Mouse (Mus musculus) heart, embryonic 16.5 days (tissue): ENCODE data around the gene Smdt1. TPM values are rescaled to one million over a fixed set of nuclear protein-coding genes. Genes with fewer than 3 reads are reported as not detected.
A peak's percentile ranks its signal among the peaks of the same experiment; 100 is the strongest.

ENCODE experiments used
- ATAC-seq: fragments of 200-750 bp; cut with Nextera tagmentation; replicated peaks from 2 replicates; pipeline ENCODE4 v1.8.0; 2017; ENCODE audit warnings: moderate number of reproducible peaks; ENCODE audit not compliant: insufficient read depth, low FRiP score; ENCODE audit errors: extremely low read depth
- H3K27ac ChIP-seq: fragments of 300-500 bp; sonication (generic); 2 replicates; pipeline ENCODE4 v1.5.1; 2014; ENCODE audit warnings: mild to moderate bottlenecking, low read length, control low read depth, moderate library complexity
- H3K27me3 ChIP-seq: fragments of 300-500 bp; sonication (generic); 2 replicates; pipeline ENCODE4 v1.6.1; 2014; ENCODE audit warnings: low read length, mixed read lengths; ENCODE audit not compliant: control insufficient read depth, insufficient read depth
- H3K36me3 ChIP-seq: fragments of 300-500 bp; sonication (generic); 2 replicates; pipeline ENCODE4 v1.6.1; 2014; ENCODE audit not compliant: control insufficient read depth, insufficient read depth
- H3K4me1 ChIP-seq: fragments of 300-500 bp; sonication (generic); 2 replicates; pipeline ENCODE4 v1.6.1; 2014; ENCODE audit warnings: low read length, mixed read lengths; ENCODE audit not compliant: control insufficient read depth, insufficient read depth
- H3K4me2 ChIP-seq: fragments of 300-500 bp; sonication (generic); 2 replicates; pipeline ENCODE4 v1.6.1; 2014; ENCODE audit warnings: low read depth, mild to moderate bottlenecking, control low read depth, low read length
- H3K4me3 ChIP-seq: fragments of 300-500 bp; sonication (generic); 2 replicates; pipeline ENCODE4 v1.5.1; 2014; ENCODE audit warnings: mild to moderate bottlenecking, control low read depth, low read length
- H3K9ac ChIP-seq: fragments of 300-500 bp; sonication (generic); 2 replicates; pipeline ENCODE4 v1.6.1; 2014; ENCODE audit warnings: low read length, control low read depth
- H3K9me3 ChIP-seq: fragments of 300-500 bp; sonication (generic); replicated peaks from 2 replicates; pipeline ENCODE4 v1.6.1; 2016; ENCODE audit warnings: low read length; ENCODE audit not compliant: control insufficient read depth
- WGBS: fragments of 180-500 bp; shearing (Covaris S2); extraction: QIAGEN DNeasy Blood & Tissue Kit; methylation state at CpG from one replicate; pipeline ENCODE4 v1.1.7; 2014; 5-methylcytosine and 5-hydroxymethylcytosine counted together
- polyA plus RNA-seq: library from polyadenylated mRNA; unstranded; fragments of >200 nt; fragmentation: Nextera tagmentation; extraction: Ambion mirVana; gene quantifications from 2 replicates; pipeline ENCODE4 v1.2.1, GENCODE M21; 2015

Smdt1 gene
- polyA plus RNA-seq, result 340 and 355 TPM in 2 replicates

GRCm38 (mm10) chr15:82338593-82339112 lies at the start of gene Smdt1, which contains the start of the genes Naga and Pheta2:
Gene Smdt1, plus strand, starts transcription at chr15:82338959.
Gene Naga, minus strand, starts transcription at chr15:82338925.
Gene Pheta2, plus strand, starts transcription at chr15:82338942.
- H3K36me3 ChIP-seq, result peaks cover 18% of the 10 kb centered on the region
- peak within 1 kb of the TSS; percentile 69 for H3K27ac ChIP-seq
- WGBS, result under 1% methylated on average over 41 of the region's 41 CpGs
- peak within 1 kb of the TSS; percentile 80 for H3K9ac ChIP-seq
- H3K27me3 ChIP-seq, result no peaks in the 10 kb centered on the region
- peak within 1 kb of the TSS; percentile 76 for H3K4me3 ChIP-seq
- H3K4me1 ChIP-seq, result peaks cover 29% of the 10 kb centered on the region
- peak within 1 kb of the TSS; percentile 70 for H3K4me2 ChIP-seq
- H3K9me3 ChIP-seq, result no peaks in the 10 kb centered on the region
- ATAC-seq, result peak; percentile 89

GRCm38 (mm10) chr15:82290252-82290651 lies 48.5 kb upstream of the Smdt1 start:
- Histone ChIP-seq H3K9ac (no peak overlapping the region), H3K36me3 (no peaks in the 10 kb centered on the region), H3K9me3 (no peaks in the 10 kb centered on the region), H3K4me3 (no peak overlapping the region), H3K27ac (no peak overlapping the region), H3K4me1 (peaks cover 9% of the 10 kb centered on the region), H3K27me3 (no peaks in the 10 kb centered on the region), H3K4me2 (no peak overlapping the region)
- 85% methylated on average over 7 of the region's 7 CpGs for WGBS
- ATAC-seq, result no peak

- Histone ChIP-seq H3K9me3 (no peaks in the 10 kb centered on the region), H3K4me1 (peaks cover 9% of the 10 kb centered on the region), H3K4me2 (peak overlapping the region; percentile 25; the same call in 1 of the 2 replicates), H3K9ac (no peak overlapping the region), H3K27me3 (no peaks in the 10 kb centered on the region), H3K27ac (no peak overlapping the region), H3K4me3 (no peak overlapping the region), H3K36me3 (no peaks in the 10 kb centered on the region)
- ATAC-seq, result no peak
- 21% methylated on average over 5 of the region's 5 CpGs for WGBS
Observed at GRCm38 (mm10) chr15:82292851-82293250, 45.9 kb upstream of the Smdt1 start.

- Histone ChIP-seq H3K4me1 (peaks cover 9% of the 10 kb centered on the region), H3K9me3 (no peaks in the 10 kb centered on the region), H3K4me3 (no peak overlapping the region), H3K27me3 (no peaks in the 10 kb centered on the region), H3K36me3 (no peaks in the 10 kb centered on the region), H3K27ac (no peak overlapping the region), H3K9ac (no peak overlapping the region), H3K4me2 (peak overlapping the region; percentile 25; the same call in 1 of the 2 replicates)
- WGBS, result 9% methylated on average over 7 of the region's 7 CpGs
- no peak for ATAC-seq
Observed at GRCm38 (mm10) chr15:82293271-82293711, 45.5 kb upstream of the Smdt1 start.

GRCm38 (mm10) chr15:82294059-82294458 lies 44.7 kb upstream of the Smdt1 start:
- ATAC-seq, result 0 out of 2 replicates have a peak, but pooled peaks have one; percentile 23
- WGBS, result 40% methylated on average over 8 of the region's 8 CpGs

GRCm38 (mm10) chr15:82298764-82299561 lies 39.8 kb upstream of the Smdt1 start, which contains the start of gene Wbp2nl:
Gene Wbp2nl, plus strand, starts transcription at chr15:82298954.
- H3K27ac ChIP-seq, result no peak within 1 kb of the TSS
- WGBS, result 43% methylated on average over 39 of the region's 39 CpGs

More at GRCm38 (mm10) chr15:82294059-82294458, 44.7 kb upstream of the Smdt1 start:
- Histone ChIP-seq H3K27ac (no peak overlapping the region), H3K9me3 (no peaks in the 10 kb centered on the region), H3K4me1 (peaks cover 9% of the 10 kb centered on the region), H3K9ac (no peak overlapping the region), H3K4me2 (no peak overlapping the region), H3K27me3 (no peaks in the 10 kb centered on the region), H3K36me3 (no peaks in the 10 kb centered on the region), H3K4me3 (no peak overlapping the region)

GRCm38 (mm10) chr15:82307107-82307506 lies 31.7 kb upstream of the Smdt1 start:
- no peak overlapping the region for H3K4me2 ChIP-seq
- no peak for ATAC-seq
- H3K9me3 ChIP-seq, result no peaks in the 10 kb centered on the region
- H3K27me3 ChIP-seq, result no peaks in the 10 kb centered on the region
- WGBS, result 66% methylated on average over 3 of the region's 3 CpGs
- H3K4me3 ChIP-seq, result no peak overlapping the region
- H3K9ac ChIP-seq, result no peak overlapping the region
- H3K4me1 ChIP-seq, result no peaks in the 10 kb centered on the region
- no peak overlapping the region for H3K27ac ChIP-seq
- no peaks in the 10 kb centered on the region for H3K36me3 ChIP-seq

More at GRCm38 (mm10) chr15:82298764-82299561, 39.8 kb upstream of the Smdt1 start, which contains the start of gene Wbp2nl:
- Histone ChIP-seq H3K4me3 (no peak within 1 kb of the TSS), H3K4me1 (no peaks in the 10 kb centered on the region), H3K36me3 (no peaks in the 10 kb centered on the region), H3K9me3 (no peaks in the 10 kb centered on the region), H3K27me3 (no peaks in the 10 kb centered on the region), H3K9ac (no peak within 1 kb of the TSS), H3K4me2 (peak within 1 kb of the TSS; percentile 31; the same call in 1 of the 2 replicates)
- no peak for ATAC-seq

- Histone ChIP-seq H3K4me2 (no peak overlapping the region), H3K36me3 (no peaks in the 10 kb centered on the region), H3K9me3 (no peaks in the 10 kb centered on the region), H3K27ac (no peak overlapping the region), H3K27me3 (no peaks in the 10 kb centered on the region), H3K9ac (no peak overlapping the region), H3K4me3 (no peak overlapping the region), H3K4me1 (no peaks in the 10 kb centered on the region)
- WGBS, result 74% methylated on average over 3 of the region's 3 CpGs
- no peak for ATAC-seq
Observed at GRCm38 (mm10) chr15:82308416-82308815, 30.3 kb upstream of the Smdt1 start.

GRCm38 (mm10) chr15:82317839-82318238 lies 20.9 kb upstream of the Smdt1 start:
- Histone ChIP-seq H3K27ac (no peak overlapping the region), H3K27me3 (no peaks in the 10 kb centered on the region), H3K9ac (no peak overlapping the region), H3K4me2 (no peak overlapping the region), H3K36me3 (no peaks in the 10 kb centered on the region), H3K4me1 (no peaks in the 10 kb centered on the region), H3K9me3 (no peaks in the 10 kb centered on the region), H3K4me3 (no peak overlapping the region)
- ATAC-seq, result no peak
- 78% methylated on average over 6 of the region's 6 CpGs for WGBS
